Mouse (Mus musculus) v-Abl transformed pro-B cells (cell line): ENCODE measurements around the gene Urb1.

Source experiments
- in situ Hi-C, 2 experiments: fragments of 400-800 bp; cut with MboI; formaldehyde crosslinking; loops; one replicate each; pipeline ENCODE4 v1.15.1; 2025; ENCODE audit not compliant: unreplicated experiment in 2 of 2

The Urb1 gene

GRCm38 (mm10) chr16:90826041-90826440 lies 15.8 kb upstream of the Urb1 start:
- in situ Hi-C loops = no loop called here

GRCm38 (mm10) chr16:90823986-90824385 lies 13.8 kb upstream of the Urb1 start:
- in situ Hi-C loops = loop anchor here (5.0 to 25.0 kb wide), 2 partner anchors 98 to 213 kb away; partner anchors contain the start of gene Paxbp1 (in 2 of the 2)

DNA sequence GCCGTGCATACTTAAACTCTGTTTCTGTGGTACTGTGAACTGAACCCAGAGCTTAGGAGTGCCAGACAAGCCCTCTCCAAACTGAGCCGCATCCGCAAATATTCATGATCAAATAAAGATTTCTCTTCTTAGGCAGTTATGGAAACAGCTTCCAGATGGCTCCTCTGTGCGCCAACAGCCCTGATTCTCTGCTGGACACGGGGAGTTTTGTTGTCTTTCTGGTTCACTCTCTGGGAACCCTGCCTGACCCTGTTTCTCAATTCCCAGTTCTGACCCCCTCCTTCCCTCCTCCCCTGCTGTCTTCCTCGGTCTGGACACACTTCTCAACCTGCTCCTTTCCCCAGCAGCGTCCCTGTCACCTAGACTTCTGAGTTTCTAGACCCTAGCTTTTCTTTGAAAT lies 12.8 kb upstream of the Urb1 start:
- in situ Hi-C loops = loop anchor here (5.0 to 25.0 kb wide), 2 partner anchors 99 to 214 kb away; partner anchors contain the start of gene Paxbp1 (in 2 of the 2)

- in situ Hi-C loops = loop anchor here (5.0 to 25.0 kb wide), 2 partner anchors 100 to 215 kb away; partner anchors contain the start of gene Paxbp1 (in 2 of the 2)
These were observed 12.2 kb upstream of the Urb1 start for GRCm38 (mm10) chr16:90822284-90822935.

- in situ Hi-C loops = loop anchor here (5.0 to 25.0 kb wide), 2 partner anchors 101 to 216 kb away; partner anchors contain the start of gene Paxbp1 (in 2 of the 2)
These were observed 11.0 kb upstream of the Urb1 start for GRCm38 (mm10) chr16:90821046-90821697.

DNA sequence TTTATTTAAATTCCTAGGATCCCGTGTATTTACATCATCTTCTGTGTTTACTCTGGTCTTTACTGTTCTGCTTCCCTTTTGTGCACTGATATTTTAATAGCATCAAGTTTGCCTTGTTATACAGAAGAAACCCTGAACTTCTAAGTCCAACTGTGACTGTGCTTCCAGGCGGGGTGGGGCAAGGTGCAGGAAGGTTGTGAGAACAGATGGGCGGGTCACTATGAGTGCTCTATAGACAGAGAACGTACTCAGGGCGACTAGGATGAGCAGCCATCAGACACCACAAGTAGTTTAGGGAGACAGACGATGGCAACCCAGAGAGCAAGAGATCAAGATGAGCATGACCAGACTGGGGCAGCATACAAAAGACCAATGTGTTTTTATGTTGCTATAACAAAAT lies 10.1 kb upstream of the Urb1 start:
- in situ Hi-C loops = loop anchor here (5.0 to 25.0 kb wide), 2 partner anchors 102 to 217 kb away; partner anchors contain the start of gene Paxbp1 (in 2 of the 2)

- in situ Hi-C loops = loop anchor here (10.0 to 25.0 kb wide), 2 partner anchors 123 to 225 kb away; partner anchors contain the start of genes Paxbp1 (in 2 of the 2) and Cfap298 (in 1 of the 2)
These were observed 1.9 kb upstream of the Urb1 start for GRCm38 (mm10) chr16:90812086-90812485.

GRCm38 (mm10) chr16:90810716-90811256 lies 573 bp upstream of the Urb1 start:
- in situ Hi-C loops = loop anchor here (10.0 to 25.0 kb wide), 2 partner anchors 124 to 227 kb away; partner anchors contain the start of genes Paxbp1 (in 2 of the 2) and Cfap298 (in 1 of the 2)

GRCm38 (mm10) chr16:90804466-90804865 lies 5.7 kb downstream of the Urb1 start:
- in situ Hi-C loops = loop anchor here (25.0 kb wide), 1 partner anchor 233 kb away; the partner anchor contains the start of gene Paxbp1 (in 2 of the 2)

DNA sequence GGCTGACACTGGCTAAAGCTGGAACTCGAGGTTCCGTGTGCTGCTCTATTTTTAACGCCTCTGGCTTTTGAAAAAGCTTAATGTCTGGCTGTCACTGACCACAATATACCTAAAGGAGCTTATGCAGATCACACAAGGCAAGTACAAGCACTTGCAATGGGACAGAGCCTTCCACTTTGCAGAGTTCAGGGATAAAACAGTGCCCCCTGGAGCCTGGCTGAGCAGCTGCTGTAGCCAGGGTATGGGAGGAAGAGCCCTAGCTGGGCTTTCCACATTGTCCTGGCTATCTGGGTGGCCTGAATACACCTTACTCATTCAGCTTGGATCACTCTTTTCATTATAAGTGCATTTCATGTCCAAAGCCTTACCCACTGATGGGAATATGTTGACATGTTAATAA lies 8.3 kb downstream of the Urb1 start:
- in situ Hi-C loops = loop anchor here (25.0 kb wide), 1 partner anchor 235 kb away; the partner anchor contains the start of gene Paxbp1 (in 2 of the 2)

DNA sequence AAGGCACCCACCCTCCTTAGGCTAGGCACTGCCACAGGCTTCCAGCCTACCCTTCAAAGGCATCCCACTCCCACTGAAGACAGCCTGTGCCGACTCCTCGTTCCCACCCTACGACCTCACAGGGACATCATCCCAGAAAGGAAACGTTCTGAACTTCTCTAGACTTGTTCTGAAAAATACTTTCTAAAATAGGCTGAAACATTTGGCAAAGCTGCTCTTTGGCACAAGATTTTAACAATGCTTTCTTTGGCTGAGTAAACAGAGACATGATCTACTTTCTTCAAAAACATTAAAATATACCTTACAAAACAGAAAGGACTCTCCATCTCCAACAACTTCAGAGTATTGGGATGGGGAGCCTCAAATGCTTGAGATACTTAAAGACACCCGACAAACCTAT lies 9.0 kb downstream of the Urb1 start:
- in situ Hi-C loops = loop anchor here (25.0 kb wide), 1 partner anchor 236 kb away; the partner anchor contains the start of gene Paxbp1 (in 2 of the 2)

DNA sequence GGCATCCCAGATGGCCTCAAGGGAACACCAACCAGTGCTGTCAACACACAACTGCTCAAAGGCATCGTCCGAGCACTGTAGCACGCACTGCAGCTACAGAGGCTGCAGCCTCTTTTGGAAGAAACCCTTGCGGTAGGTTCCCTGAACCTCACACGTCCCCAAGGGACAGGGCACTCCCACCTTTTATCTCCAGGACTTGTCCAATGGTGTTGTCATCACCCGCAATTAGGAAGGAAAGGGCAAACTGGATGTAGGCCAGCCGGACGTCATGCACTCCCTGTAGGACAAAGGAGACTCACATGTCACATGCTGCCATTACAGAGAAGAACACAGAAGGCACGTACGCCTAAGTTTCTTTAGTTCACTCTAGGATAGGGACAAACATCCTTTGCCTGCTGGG lies 10.4 kb downstream of the Urb1 start:
- in situ Hi-C loops = loop anchor here (25.0 kb wide), 1 partner anchor 237 kb away; the partner anchor contains the start of gene Paxbp1 (in 2 of the 2)

- in situ Hi-C loops = no loop called here
These were observed 11.4 kb downstream of the Urb1 start for GRCm38 (mm10) chr16:90798848-90799247.

DNA sequence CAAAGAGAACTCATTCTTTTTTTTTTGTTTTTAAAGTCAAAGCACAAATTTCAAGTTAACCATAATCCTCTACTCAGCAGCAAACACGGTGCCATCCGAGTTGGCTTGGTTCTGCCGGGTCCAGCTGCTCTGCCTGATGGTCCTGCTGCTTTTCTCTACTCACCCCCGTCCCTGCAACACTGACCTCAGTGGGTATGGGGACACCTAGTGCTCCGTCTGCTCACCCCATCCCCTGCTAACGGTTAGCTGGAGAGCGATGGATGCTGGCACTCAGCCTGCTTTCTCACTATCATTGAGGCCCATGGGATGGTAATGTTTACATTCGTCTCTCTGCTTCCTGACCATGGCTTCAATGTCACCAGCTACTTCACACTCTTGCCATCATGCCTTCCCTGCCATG lies 11.8 kb downstream of the Urb1 start:
- in situ Hi-C loops = no loop called here

- in situ Hi-C loops = no loop called here
These were observed 15.5 kb downstream of the Urb1 start for GRCm38 (mm10) chr16:90794708-90795107.

- in situ Hi-C loops = no loop called here
These were observed 17.7 kb downstream of the Urb1 start for GRCm38 (mm10) chr16:90792500-90792899.

GRCm38 (mm10) chr16:90792066-90792465 lies 18.1 kb downstream of the Urb1 start:
- in situ Hi-C loops = no loop called here

- in situ Hi-C loops = no loop called here
These were observed 19.3 kb downstream of the Urb1 start for GRCm38 (mm10) chr16:90790946-90791345.

DNA sequence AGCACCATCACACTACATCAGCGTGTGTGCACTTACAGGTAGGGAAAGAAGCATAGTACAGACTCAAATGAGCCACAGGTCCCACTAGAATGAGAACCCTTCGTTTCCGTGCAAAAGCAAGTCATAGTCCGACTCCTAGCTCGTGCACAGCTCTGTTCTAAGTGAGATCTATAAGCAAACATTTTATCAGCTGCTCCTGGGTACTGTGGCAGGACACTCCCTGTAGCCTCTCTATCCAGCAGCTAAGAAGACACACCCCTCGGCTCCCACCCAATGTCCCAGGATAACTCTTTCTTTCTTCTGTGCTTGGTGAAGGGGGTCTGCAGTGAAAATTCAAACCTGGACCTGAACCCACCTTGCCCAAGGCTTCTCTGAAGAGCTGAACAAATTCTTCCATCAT lies 21.6 kb downstream of the Urb1 start:
- in situ Hi-C loops = no loop called here

DNA sequence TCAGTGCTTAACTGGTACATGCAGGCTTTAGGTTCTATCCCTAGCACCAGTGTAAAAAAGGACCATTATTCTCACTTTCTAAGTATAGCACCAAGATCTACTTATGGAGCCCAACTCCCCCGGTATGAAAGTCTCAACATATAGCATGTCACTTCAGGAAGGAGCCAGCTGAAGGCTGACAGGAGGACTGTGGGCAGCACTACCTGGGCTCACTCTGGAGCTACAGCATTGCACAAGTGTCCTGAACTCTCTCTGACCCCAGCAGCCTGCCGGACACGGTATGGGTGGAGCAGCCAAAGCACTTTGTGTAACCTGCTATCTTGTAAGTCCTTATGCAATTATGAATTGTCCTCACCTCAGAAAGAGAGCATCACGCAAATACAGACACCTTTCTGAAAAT lies 25.0 kb downstream of the Urb1 start:
- in situ Hi-C loops = no loop called here

GRCm38 (mm10) chr16:90783302-90783701 lies 26.9 kb downstream of the Urb1 start:
- in situ Hi-C loops = no loop called here
